Mouse (Mus musculus): Measurements from ENCODE around the gene Ubald2. TPM values are rescaled to one million over a fixed set of nuclear protein-coding genes. Genes with fewer than 3 reads are reported as not detected.
"Not testable (repeated sequence)": the region's sequence is repeated elsewhere in the genome, so short reads cannot be mapped to it uniquely, and the experiment has no call there.

The Ubald2 gene
- polyA plus RNA-seq, 1 experiment from 2014 or later: 84.5 TPM

GRCm38 (mm10) chr11:116405601-116406000, 28.3 kb upstream of the Ubald2 start:
- no peaks in the 10 kb centered on the region for H3K9me3 ChIP-seq
- DNase-seq (ENCODE audit: low spot score): no peak
- H3K36me3 ChIP-seq: peaks cover 28% of the 10 kb centered on the region
- no peak overlapping the region for H3K27ac ChIP-seq
- 0 out of 2 replicates have a peak, but pooled peaks cover 1% of the 10 kb centered on the region for H3K27me3 ChIP-seq (ENCODE audit: insufficient read depth, poor library complexity, severe bottlenecking)
- H3K4me3 ChIP-seq: no peak overlapping the region
- no peaks in the 10 kb centered on the region for H3K4me1 ChIP-seq (replicated peaks)
- 90% methylated on average over 4 of the region's 4 CpGs for WGBS

- WGBS: 94% methylated on average over 16 of the region's 16 CpGs
- Histone ChIP-seq H3K36me3 (peaks cover 28% of the 10 kb centered on the region), H3K9me3 (no peaks in the 10 kb centered on the region), H3K4me3 (no peak overlapping the region), H3K4me1 (replicated peaks) (peaks cover 6% of the 10 kb centered on the region), H3K27me3 (ENCODE audit: insufficient read depth, poor library complexity, severe bottlenecking) (peaks cover 8% of the 10 kb centered on the region), H3K27ac (no peak overlapping the region)
- DNase-seq (ENCODE audit: low spot score): no peak
Observed at GRCm38 (mm10) chr11:116406231-116406728, 27.6 kb upstream of the Ubald2 start.

- WGBS: 89% methylated on average over 3 of the region's 3 CpGs
- Histone ChIP-seq H3K36me3 (peaks cover 15% of the 10 kb centered on the region), H3K27ac (no peak overlapping the region), H3K4me3 (no peak overlapping the region), H3K27me3 (ENCODE audit: insufficient read depth, poor library complexity, severe bottlenecking) (peaks cover 28% of the 10 kb centered on the region), H3K9me3 (no peaks in the 10 kb centered on the region), H3K4me1 (replicated peaks) (peaks cover 28% of the 10 kb centered on the region)
- no peak for DNase-seq (ENCODE audit: low spot score)
Observed at GRCm38 (mm10) chr11:116409008-116409407, 24.9 kb upstream of the Ubald2 start.

GRCm38 (mm10) chr11:116410415-116410814, 23.5 kb upstream of the Ubald2 start:
- DNase-seq (ENCODE audit: low spot score); H3K27ac ChIP-seq; H3K9me3 ChIP-seq; H3K4me3 ChIP-seq: not testable (repeated sequence)
- Histone ChIP-seq H3K36me3 (peaks cover 10% of the 10 kb centered on the region; the same call in 1 of the 2 replicates), H3K4me1 (replicated peaks) (peaks cover 28% of the 10 kb centered on the region), H3K27me3 (ENCODE audit: insufficient read depth, poor library complexity, severe bottlenecking) (peaks cover 37% of the 10 kb centered on the region)
- WGBS: 88% methylated on average over 4 of the region's 4 CpGs

GRCm38 (mm10) chr11:116411582-116411981, 22.3 kb upstream of the Ubald2 start:
- Histone ChIP-seq H3K9me3 (no peaks in the 10 kb centered on the region), H3K36me3 (peaks cover 6% of the 10 kb centered on the region; the same call in 1 of the 2 replicates), H3K27ac (0 out of 2 replicates have a peak overlapping the region, but pooled peaks have one; percentile 29), H3K4me3 (peak overlapping the region; percentile 84), H3K27me3 (ENCODE audit: insufficient read depth, poor library complexity, severe bottlenecking) (peaks cover 37% of the 10 kb centered on the region), H3K4me1 (replicated peaks) (peaks cover 34% of the 10 kb centered on the region)
- no peak for DNase-seq (ENCODE audit: low spot score)
- 7% methylated on average over 6 of the region's 6 CpGs for WGBS

GRCm38 (mm10) chr11:116412028-116412827, 21.7 kb upstream of the Ubald2 start:
- DNase-seq (ENCODE audit: low spot score): peak; percentile 51
- under 1% methylated on average over 76 of the region's 76 CpGs for WGBS
- peaks cover 37% of the 10 kb centered on the region for H3K27me3 ChIP-seq (ENCODE audit: insufficient read depth, poor library complexity, severe bottlenecking)

GRCm38 (mm10) chr11:116412904-116413630, 20.8 kb upstream of the Ubald2 start, which contains the start of gene Rnf157:
Rnf157 (minus strand) TSS chr11:116413032.
- Histone ChIP-seq H3K36me3 (peaks cover 6% of the 10 kb centered on the region; the same call in 1 of the 2 replicates), H3K27ac (peak within 1 kb of the TSS; percentile 93), H3K4me1 (replicated peaks) (peaks cover 37% of the 10 kb centered on the region), H3K4me3 (peak within 1 kb of the TSS; percentile 84), H3K9me3 (no peaks in the 10 kb centered on the region), H3K27me3 (ENCODE audit: insufficient read depth, poor library complexity, severe bottlenecking) (peaks cover 37% of the 10 kb centered on the region)
- DNase-seq (ENCODE audit: low spot score): peak; percentile 87
- 4% methylated on average over 82 of the region's 82 CpGs for WGBS

More at GRCm38 (mm10) chr11:116412028-116412827, 21.7 kb upstream of the Ubald2 start:
- H3K4me3 ChIP-seq: peak overlapping the region; percentile 84
- H3K9me3 ChIP-seq: no peaks in the 10 kb centered on the region
- peaks cover 34% of the 10 kb centered on the region for H3K4me1 ChIP-seq (replicated peaks)
- peak overlapping the region; percentile 93 for H3K27ac ChIP-seq
- peaks cover 6% of the 10 kb centered on the region; the same call in 1 of the 2 replicates for H3K36me3 ChIP-seq

- DNase-seq (ENCODE audit: low spot score): no peak
- Histone ChIP-seq H3K4me1 (replicated peaks) (peaks cover 43% of the 10 kb centered on the region), H3K27me3 (ENCODE audit: insufficient read depth, poor library complexity, severe bottlenecking) (peaks cover 37% of the 10 kb centered on the region), H3K36me3 (peaks cover 6% of the 10 kb centered on the region; the same call in 1 of the 2 replicates), H3K4me3 (peak overlapping the region; percentile 84), H3K9me3 (no peaks in the 10 kb centered on the region), H3K27ac (peak overlapping the region; percentile 93)
- WGBS: 88% methylated on average over 4 of the region's 4 CpGs
Observed at GRCm38 (mm10) chr11:116413631-116414022, 20.3 kb upstream of the Ubald2 start.

- H3K9me3 ChIP-seq: no peaks in the 10 kb centered on the region
- no peak for DNase-seq (ENCODE audit: low spot score)
- H3K27me3 ChIP-seq (ENCODE audit: insufficient read depth, poor library complexity, severe bottlenecking): peaks cover 28% of the 10 kb centered on the region
- no peak overlapping the region for H3K4me3 ChIP-seq
- H3K36me3 ChIP-seq: no peaks in the 10 kb centered on the region
- 74% methylated on average over 6 of the region's 6 CpGs for WGBS
- no peak overlapping the region for H3K27ac ChIP-seq
- peaks cover 54% of the 10 kb centered on the region for H3K4me1 ChIP-seq (replicated peaks)
Observed at GRCm38 (mm10) chr11:116416196-116416943, 17.5 kb upstream of the Ubald2 start.

GRCm38 (mm10) chr11:116417054-116417453, 16.8 kb upstream of the Ubald2 start:
- no peaks in the 10 kb centered on the region for H3K36me3 ChIP-seq
- H3K4me1 ChIP-seq (replicated peaks): peaks cover 48% of the 10 kb centered on the region
- no peak for DNase-seq (ENCODE audit: low spot score)
- H3K27ac ChIP-seq: no peak overlapping the region
- H3K27me3 ChIP-seq (ENCODE audit: insufficient read depth, poor library complexity, severe bottlenecking): peaks cover 21% of the 10 kb centered on the region
- H3K9me3 ChIP-seq: no peaks in the 10 kb centered on the region
- no peak overlapping the region for H3K4me3 ChIP-seq
- 92% methylated on average over 5 of the region's 5 CpGs for WGBS

- 20% methylated on average over 2 of the region's 2 CpGs for WGBS
Observed at GRCm38 (mm10) chr11:116418194-116418840, 15.6 kb upstream of the Ubald2 start.

More at GRCm38 (mm10) chr11:116418194-116418840, 15.6 kb upstream of the Ubald2 start:
- Histone ChIP-seq H3K27me3 (ENCODE audit: insufficient read depth, poor library complexity, severe bottlenecking) (peaks cover 15% of the 10 kb centered on the region), H3K9me3 (no peaks in the 10 kb centered on the region), H3K4me1 (replicated peaks) (peaks cover 36% of the 10 kb centered on the region), H3K4me3 (no peak overlapping the region), H3K36me3 (no peaks in the 10 kb centered on the region), H3K27ac (peak overlapping the region; percentile 77)
- DNase-seq (ENCODE audit: low spot score): peak; percentile 73
